8 mouse cellular contexts compared by ENCODE assay signal in genomic region chr19:29641055-29641454, GRCm38 (mm10). TPM values are rescaled to one million over a fixed set of nuclear protein-coding genes. Genes with fewer than 3 reads are reported as not detected.
DNase-seq lines count a peak whose midpoint lies in the region; ATAC-seq lines count a peak whose summit lies in the region.
"Had no signal": no experiment of that assay in that cellular context is flagged by ENCODE, and none has a peak within 500 bp of the region (broad histone marks: within the 10 kb centered on the region; RNA-seq: fewer than 3 reads in every experiment).

No protein-coding gene starts in this region.

- no peak overlapping the region for H3K27ac ChIP-seq in heart, embryonic 15.5 days
- no peak overlapping the region for H3K27ac ChIP-seq in liver, embryonic 13.5 days
- H3K27ac ChIP-seq: hindbrain, embryonic 15.5 days had no signal

- ATAC-seq in CD4-positive, CD25-positive, alpha-beta regulatory T cell, adult 4 months, result peak; percentile 93
- peak; percentile 55; the same call in 1 of the 2 replicates for ATAC-seq in heart, embryonic 15.5 days (replicated peaks; ENCODE audit: insufficient number of reproducible peaks, insufficient read depth, low FRiP score, low read depth)
- peak; percentile 47 for ATAC-seq in liver, embryonic 13.5 days (ENCODE audit: low read depth)
- no peak for ATAC-seq in erythroid progenitor cell, adult 5-6 weeks (replicated peaks; ENCODE audit: low FRiP score, poor library complexity, severe bottlenecking)

- H3K4me1 ChIP-seq in heart, embryonic 15.5 days (replicated peaks), result peaks cover 13% of the 10 kb centered on the region
- H3K4me1 ChIP-seq in liver, embryonic 13.5 days (replicated peaks), result peaks cover 17% of the 10 kb centered on the region
- H3K4me1 ChIP-seq: hindbrain, embryonic 15.5 days had no signal

- H3K4me2 ChIP-seq in heart, embryonic 15.5 days, result peak overlapping the region; percentile 29
- H3K4me2 ChIP-seq in liver, embryonic 13.5 days, result no peak overlapping the region
- H3K4me2 ChIP-seq: hindbrain, embryonic 15.5 days had no signal

- H3K27me3 ChIP-seq in heart, embryonic 15.5 days, result 0 out of 2 replicates have a peak, but pooled peaks cover 3% of the 10 kb centered on the region
- H3K27me3 ChIP-seq in liver, embryonic 13.5 days, result no peaks in the 10 kb centered on the region
- H3K27me3 ChIP-seq: hindbrain, embryonic 15.5 days had no signal

- 44% methylated on average over 9 of the region's 9 CpGs for WGBS in heart, embryonic 15.5 days
- 27% methylated on average over 9 of the region's 9 CpGs for WGBS in liver, embryonic 13.5 days (ENCODE audit: insufficient replicate concordance)

- H3K9ac ChIP-seq in heart, embryonic 15.5 days, result no peak overlapping the region
- no peak overlapping the region for H3K9ac ChIP-seq in liver, embryonic 13.5 days
- H3K9ac ChIP-seq: hindbrain, embryonic 15.5 days had no signal

- no peaks in the 10 kb centered on the region; the same call in 1 of the 2 replicates for H3K36me3 ChIP-seq in heart, embryonic 15.5 days
- H3K36me3 ChIP-seq in liver, embryonic 13.5 days, result peaks cover 53% of the 10 kb centered on the region
- H3K36me3 ChIP-seq: hindbrain, embryonic 15.5 days had no signal

- DNase-seq in adrenal gland, adult 2 months, result peak; percentile 67
- no peak for DNase-seq in liver, embryonic 13.5 days
- peak; percentile 61 for DNase-seq in thymus, postnatal 0 days (ENCODE audit: low spot score)
- no peak for DNase-seq in layer of hippocampus, postnatal 25 days (ENCODE audit: extremely low spot score in 1 of 2, low spot score in 1 of 2)

- H3K4me3 ChIP-seq in heart, embryonic 15.5 days, result peak overlapping the region; percentile 7; the same call in 1 of the 2 replicates
- no peak overlapping the region for H3K4me3 ChIP-seq in liver, embryonic 13.5 days (replicated peaks)
- H3K4me3 ChIP-seq: hindbrain, embryonic 15.5 days had no signal

- no peaks in the 10 kb centered on the region for H3K9me3 ChIP-seq in heart, embryonic 15.5 days (replicated peaks)
- no peaks in the 10 kb centered on the region for H3K9me3 ChIP-seq in liver, embryonic 13.5 days (replicated peaks)
- H3K9me3 ChIP-seq: hindbrain, embryonic 15.5 days had no signal

RNA-seq across cellular contexts. Expression of gene Ermp1, which starts 7.2 kb away (rescaled TPM):
- polyA plus RNA-seq in CD4-positive, CD25-positive, alpha-beta regulatory T cell, adult 4 months (2017; shearing (Covaris generic)), result 10 to 100 TPM; 11.8 to 15.7 TPM
- total RNA-seq in adrenal gland, adult 2 months (2021), result 10 to 100 TPM; 54.3 to 61.7 TPM
- polyA plus RNA-seq in adrenal gland, adult 2 months (2012; rRNA removed), result 18.5 and 25.2 TPM in 2 replicates
- 6.3 and 9.1 TPM in 2 replicates for polyA plus RNA-seq in heart, embryonic 15.5 days (2015; fragmentation: Nextera tagmentation; extraction: Ambion mirVana)
- 9.0 and 10.9 TPM in 2 replicates for polyA plus RNA-seq in liver, embryonic 13.5 days (2015; fragmentation: Nextera tagmentation; extraction: Ambion mirVana)
- polyA plus RNA-seq in thymus, postnatal 0 days (2015; fragmentation: Nextera tagmentation; extraction: Ambion mirVana), result 9.6 and 10.7 TPM in 2 replicates
- 10 to 100 TPM; 56.1 to 59.3 TPM for total RNA-seq in layer of hippocampus, postnatal 25 days (2021)
- total RNA-seq in erythroid progenitor cell, adult 5-6 weeks (2015; ENCODE audit: low replicate concordance), result 15.5 and 25.6 TPM in 2 replicates
- 21.3 and 27.7 TPM in 2 replicates for total RNA-seq in erythroid progenitor cell, adult 5-6 weeks (2017; ENCODE audit: low replicate concordance)

RNA-seq across cellular contexts. Expression of gene Mlana, which starts 56.6 kb away (rescaled TPM):
- not detected for polyA plus RNA-seq in CD4-positive, CD25-positive, alpha-beta regulatory T cell, adult 4 months (2017; shearing (Covaris generic))
- total RNA-seq in adrenal gland, adult 2 months (2021), result not detected
- polyA plus RNA-seq in adrenal gland, adult 2 months (2012; rRNA removed), result not detected in 2 replicates
- 0.83 and 0.94 TPM in 2 replicates for polyA plus RNA-seq in heart, embryonic 15.5 days (2015; fragmentation: Nextera tagmentation; extraction: Ambion mirVana)
- not detected in 2 replicates for polyA plus RNA-seq in liver, embryonic 13.5 days (2015; fragmentation: Nextera tagmentation; extraction: Ambion mirVana)
- polyA plus RNA-seq in thymus, postnatal 0 days (2015; fragmentation: Nextera tagmentation; extraction: Ambion mirVana), result 0.18 TPM in 1 of 2 replicates, not detected in the other
- under 1 TPM in 1 of 2 experiments, not detected in 1; 0.62 TPM for total RNA-seq in layer of hippocampus, postnatal 25 days (2021)
- not detected in 2 replicates for total RNA-seq in erythroid progenitor cell, adult 5-6 weeks (2015; ENCODE audit: low replicate concordance)
- total RNA-seq in erythroid progenitor cell, adult 5-6 weeks (2017; ENCODE audit: low replicate concordance), result not detected in 2 replicates
- polyA plus RNA-seq: hindbrain, embryonic 15.5 days had no signal

Comparison
In these comparisons a context has a peak if more than half of its experiments do, and no peak if none do; other contexts are left out.
1. DNase-seq: peak in adrenal gland, adult 2 months (single experiment) and thymus, postnatal 0 days (single experiment); none in liver, embryonic 13.5 days (single experiment) and layer of hippocampus, postnatal 25 days (0 of 2).